Mouse (Mus musculus) forelimb bud, embryonic 11.5 days (tissue): ENCODE data around the gene Gm6358.
"Not testable (repeated sequence)": the region's sequence is repeated elsewhere in the genome, so short reads cannot be mapped to it uniquely, and the experiment has no call there.

Source experiments
- DNase-seq: peaks from one replicate; pipeline ENCODE4 v3.0.0-alpha.2; 2012; ENCODE audit warnings: low read depth, low spot score

The Gm6358 gene

GRCm38 (mm10) chr16:89140551-89140950 lies at the start of gene Gm6358:
Gene Gm6358 (plus strand): TSS chr16:89140851.
- no peak for DNase-seq

GRCm38 (mm10) chr16:89150786-89151185 lies 10.1 kb downstream of the Gm6358 start, which contains the start of gene Gm10061:
Gene Gm10061 (plus strand): TSS chr16:89151086.
- DNase-seq: no peak

- no peak for DNase-seq
Observed at GRCm38 (mm10) chr16:89157652-89158051, 17.0 kb downstream of the Gm6358 start, which contains the start of gene Gm9789. Gene Gm9789 (plus strand): TSS chr16:89157952.

- not testable (repeated sequence) for DNase-seq
Observed at GRCm38 (mm10) chr16:89169190-89169589, 28.5 kb downstream of the Gm6358 start, which contains the start of gene Gm7735. Gene Gm7735 (plus strand): TSS chr16:89169490.

GRCm38 (mm10) chr16:89174435-89174834 lies 33.8 kb downstream of the Gm6358 start, which contains the start of gene 1110057P08Rik:
Gene 1110057P08Rik (plus strand): TSS chr16:89174735.
- DNase-seq: no peak

- DNase-seq: no peak
Observed at GRCm38 (mm10) chr16:89188621-89189020, 48.0 kb downstream of the Gm6358 start.
